Mouse (Mus musculus): ENCODE results near the gene Wwc1. TPM values are rescaled to one million over a fixed set of nuclear protein-coding genes. Genes with fewer than 3 reads are reported as not detected.

Gene Wwc1
- polyA plus RNA-seq, 1 experiment from 2014 or later, result 384 TPM

DNA sequence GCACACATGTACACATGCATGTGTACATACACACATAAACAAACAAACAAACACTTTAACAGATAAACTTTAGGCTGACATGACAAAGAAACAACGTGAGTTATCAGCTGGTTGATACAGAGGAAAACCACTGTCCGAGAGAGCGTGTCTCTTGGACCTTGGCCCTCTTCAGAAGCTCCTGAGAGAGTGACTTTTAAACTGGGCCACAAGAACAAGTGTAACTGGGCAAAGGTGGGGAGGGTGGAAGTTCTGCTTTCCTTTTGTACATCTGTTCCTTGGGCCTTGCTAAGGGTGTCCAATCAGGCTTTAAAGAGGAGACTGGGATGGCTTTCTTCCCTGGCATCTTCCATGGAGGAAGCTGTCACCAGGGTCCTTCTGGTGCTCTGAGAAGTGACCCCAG is 21.1 kb downstream of the Wwc1 start:
- in situ Hi-C loops (cut with MboI; ENCODE audit: low pct_unique_long_range_greater_than_20kb), result no loop called here
- no peaks in the 10 kb centered on the region for H3K27me3 ChIP-seq
- ChIA-PET POLR2A (interaction anchor here (0.9 to 1.6 kb wide), 3 partner anchors 11 to 16 kb away, joined by 3 to 5 read pairs (median 3); no protein-coding TSS in a partner anchor), CTCF (interaction anchor here (0.8 kb wide), 1 partner anchor 17 kb away, joined by 3 read pairs; no protein-coding TSS in a partner anchor)
- ATAC-seq (no peak), DNase-seq (ENCODE audit: low read depth, low spot score) (no peak)
- no peak for TF ChIP-seq CTCF (IDR thresholded peaks at IDR 0.05)

DNA sequence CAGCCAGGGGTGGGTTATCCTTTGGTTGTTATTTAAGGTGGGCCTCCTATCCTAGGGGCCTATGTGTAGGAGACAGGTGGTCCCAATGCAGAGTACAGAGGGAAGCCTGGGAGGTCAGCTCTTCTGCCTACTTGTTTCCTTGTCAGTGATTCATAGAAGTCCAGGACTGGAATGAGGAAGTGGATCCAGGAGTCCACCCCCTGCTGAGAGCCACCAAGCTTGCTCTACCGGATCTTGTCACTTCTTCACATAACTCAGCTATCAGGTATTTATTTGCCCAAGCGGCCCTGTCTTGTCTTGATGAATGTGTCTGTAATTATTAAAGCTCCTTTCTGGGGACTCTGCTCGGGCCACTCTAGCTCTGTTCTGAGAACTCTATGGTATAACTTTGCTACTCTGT is 24.8 kb downstream of the Wwc1 start:
- in situ Hi-C loops (cut with MboI; ENCODE audit: low pct_unique_long_range_greater_than_20kb), result no loop called here
- DNase-seq (ENCODE audit: low read depth, low spot score), result no peak
- no peak for TF ChIP-seq CTCF (IDR thresholded peaks at IDR 0.05)
- CTCF ChIA-PET, result interaction anchor here (1.8 kb wide), 2 partner anchors 10 to 41 kb away, joined by 5 read pairs; no protein-coding TSS in a partner anchor
- no peaks in the 10 kb centered on the region for H3K27me3 ChIP-seq
- POLR2A ChIA-PET, result interaction anchor here (0.8 to 2.4 kb wide), 9 partner anchors 9 to 35 kb away, joined by 3 to 9 read pairs (median 4); no protein-coding TSS in a partner anchor
- peak; percentile 65 for ATAC-seq

DNA sequence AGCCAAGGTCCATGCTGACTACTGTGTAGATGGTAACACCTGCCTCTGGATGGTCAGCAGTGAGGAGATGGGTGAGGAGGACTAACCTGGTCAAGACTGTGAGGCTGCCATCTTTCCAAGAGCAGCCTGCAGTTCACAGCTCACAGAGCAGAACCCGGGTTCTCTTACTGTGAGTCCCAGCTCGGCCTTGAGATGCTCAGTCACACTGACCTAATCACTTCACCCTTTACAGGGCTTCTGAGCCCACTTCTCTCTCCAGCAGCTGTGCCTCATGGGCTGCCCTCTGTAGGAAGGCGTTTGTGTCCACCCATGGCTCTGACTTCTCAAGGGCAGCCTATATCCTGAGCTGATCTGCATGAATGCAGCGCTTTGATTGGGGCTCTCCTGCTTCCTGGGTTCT is 27.1 kb downstream of the Wwc1 start:
- no peak for TF ChIP-seq CTCF (IDR thresholded peaks at IDR 0.05)
- ChIA-PET CTCF (interaction anchor here (0.9 to 2.0 kb wide), 4 partner anchors 11 to 57 kb away, joined by 3 to 7 read pairs (median 3); no protein-coding TSS in a partner anchor), POLR2A (interaction anchor here (0.9 to 2.1 kb wide), 2 partner anchors 20 to 24 kb away, joined by 3 to 6 read pairs; no protein-coding TSS in a partner anchor)
- H3K27me3 ChIP-seq, result no peaks in the 10 kb centered on the region
- DNase-seq (ENCODE audit: low read depth, low spot score), result no peak
- in situ Hi-C loops (cut with MboI; ENCODE audit: low pct_unique_long_range_greater_than_20kb), result no loop called here
- no peak for ATAC-seq

DNA sequence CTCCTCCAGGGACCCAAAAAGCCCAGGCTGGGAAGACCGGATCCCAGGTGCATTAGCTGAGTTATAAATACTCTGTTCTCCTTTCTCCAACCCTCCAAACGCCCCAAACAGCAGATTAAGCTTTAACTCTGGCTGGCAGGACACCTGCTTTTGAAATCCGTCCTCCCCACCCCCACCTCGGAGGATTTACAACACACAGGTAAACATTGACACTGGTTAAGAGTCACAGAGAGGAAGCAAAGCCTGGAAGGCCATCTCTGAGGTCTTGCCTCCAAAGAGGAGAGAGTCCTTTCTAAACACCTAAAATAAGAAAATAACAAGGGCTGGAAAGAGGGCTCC is 28.6 kb downstream of the Wwc1 start:
- no peak for TF ChIP-seq CTCF (IDR thresholded peaks at IDR 0.05)
- H3K27me3 ChIP-seq, result no peaks in the 10 kb centered on the region
- ChIA-PET CTCF (interaction anchor here (5.5 kb wide), 1 partner anchor 26 kb away, joined by 25 read pairs; no protein-coding TSS in a partner anchor), POLR2A (interaction anchor here (0.6 to 4.9 kb wide), 3 partner anchors 17 to 49 kb away, joined by 3 to 41 read pairs (median 4); no protein-coding TSS in a partner anchor)
- no peak for ATAC-seq
- in situ Hi-C loops (cut with MboI; ENCODE audit: low pct_unique_long_range_greater_than_20kb), result no loop called here
- DNase-seq (ENCODE audit: low read depth, low spot score), result no peak

- in situ Hi-C loops (cut with MboI; ENCODE audit: low pct_unique_long_range_greater_than_20kb), result no loop called here
- no peak for TF ChIP-seq CTCF (IDR thresholded peaks at IDR 0.05)
- ATAC-seq (no peak), DNase-seq (ENCODE audit: low read depth, low spot score) (no peak)
- no peaks in the 10 kb centered on the region for H3K27me3 ChIP-seq
- CTCF ChIA-PET, result interaction anchor here (1.2 to 5.5 kb wide), 2 partner anchors 27 to 28 kb away, joined by 3 to 25 read pairs; no protein-coding TSS in a partner anchor
- POLR2A ChIA-PET, result interaction anchor here (0.6 to 4.9 kb wide), 5 partner anchors 13 to 49 kb away, joined by 3 to 41 read pairs (median 4); no protein-coding TSS in a partner anchor
Observed at GRCm38 (mm10) chr11:35951058-35951726, 29.1 kb downstream of the Wwc1 start.

- ChIA-PET CTCF (interaction anchor here (0.9 to 5.5 kb wide), 4 partner anchors 10 to 27 kb away, joined by 3 to 25 read pairs (median 3); no protein-coding TSS in a partner anchor), POLR2A (interaction anchor here (0.6 to 4.9 kb wide), 6 partner anchors 11 to 33 kb away, joined by 3 to 41 read pairs (median 4); no protein-coding TSS in a partner anchor)
- H3K27me3 ChIP-seq, result no peaks in the 10 kb centered on the region
- DNase-seq (ENCODE audit: low read depth, low spot score) (no peak), ATAC-seq (peak; percentile 13)
- in situ Hi-C loops (cut with MboI; ENCODE audit: low pct_unique_long_range_greater_than_20kb), result no loop called here
- TF ChIP-seq CTCF (IDR thresholded peaks at IDR 0.05), result no peak
Observed at GRCm38 (mm10) chr11:35950466-35950865, 29.9 kb downstream of the Wwc1 start.

DNA sequence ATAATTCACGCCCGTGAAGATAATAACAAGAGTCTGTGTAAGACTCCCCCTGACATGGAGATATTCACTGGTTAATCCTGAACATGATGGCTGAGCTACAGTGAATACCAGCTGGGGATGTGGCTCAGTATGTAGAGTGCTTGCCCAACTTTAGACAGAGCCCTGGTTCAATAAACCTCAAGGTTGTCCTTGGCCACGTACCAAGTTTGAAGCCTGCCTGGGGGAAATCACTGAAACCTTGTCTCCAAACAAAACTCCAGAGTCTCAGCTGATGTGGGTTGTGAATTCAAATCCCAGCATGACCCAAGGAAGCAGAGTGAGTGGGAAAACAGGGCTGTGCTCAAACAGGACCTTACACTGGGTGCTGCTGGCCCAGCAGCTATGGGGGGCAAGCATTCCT is 30.3 kb downstream of the Wwc1 start:
- no peak for TF ChIP-seq CTCF (IDR thresholded peaks at IDR 0.05)
- ChIA-PET CTCF (interaction anchor here (0.9 to 5.5 kb wide), 4 partner anchors 9 to 28 kb away, joined by 3 to 25 read pairs (median 3); no protein-coding TSS in a partner anchor), POLR2A (interaction anchor here (0.6 to 4.9 kb wide), 6 partner anchors 11 to 33 kb away, joined by 3 to 41 read pairs (median 4); no protein-coding TSS in a partner anchor)
- peak; percentile 32 for ATAC-seq
- in situ Hi-C loops (cut with MboI; ENCODE audit: low pct_unique_long_range_greater_than_20kb), result no loop called here
- DNase-seq (ENCODE audit: low read depth, low spot score), result no peak
- no peaks in the 10 kb centered on the region for H3K27me3 ChIP-seq

- POLR2A ChIA-PET, result interaction anchor here (0.8 to 4.9 kb wide), 3 partner anchors 9 to 29 kb away, joined by 3 to 41 read pairs (median 9); no protein-coding TSS in a partner anchor
- ATAC-seq (peak; percentile 88), DNase-seq (ENCODE audit: low read depth, low spot score) (no peak)
- no peaks in the 10 kb centered on the region for H3K27me3 ChIP-seq
- no peak for TF ChIP-seq CTCF (IDR thresholded peaks at IDR 0.05)
- CTCF ChIA-PET, result interaction anchor here (0.8 to 5.5 kb wide), 3 partner anchors 13 to 42 kb away, joined by 3 to 25 read pairs (median 3); no protein-coding TSS in a partner anchor
- in situ Hi-C loops (cut with MboI; ENCODE audit: low pct_unique_long_range_greater_than_20kb), result no loop called here
Observed at GRCm38 (mm10) chr11:35948457-35948881, 31.9 kb downstream of the Wwc1 start.

GRCm38 (mm10) chr11:35947944-35948343 is 32.4 kb downstream of the Wwc1 start:
- in situ Hi-C loops (cut with MboI; ENCODE audit: low pct_unique_long_range_greater_than_20kb), result no loop called here
- TF ChIP-seq CTCF (IDR thresholded peaks at IDR 0.05), result no peak
- no peak for ATAC-seq
- POLR2A ChIA-PET, result interaction anchor here (0.8 to 4.9 kb wide), 3 partner anchors 9 to 29 kb away, joined by 3 to 41 read pairs (median 9); no protein-coding TSS in a partner anchor
- no peak for DNase-seq (ENCODE audit: low read depth, low spot score)
- CTCF ChIA-PET, result interaction anchor here (1.1 to 5.5 kb wide), 2 partner anchors 13 to 30 kb away, joined by 3 to 25 read pairs; no protein-coding TSS in a partner anchor
- no peaks in the 10 kb centered on the region for H3K27me3 ChIP-seq

DNA sequence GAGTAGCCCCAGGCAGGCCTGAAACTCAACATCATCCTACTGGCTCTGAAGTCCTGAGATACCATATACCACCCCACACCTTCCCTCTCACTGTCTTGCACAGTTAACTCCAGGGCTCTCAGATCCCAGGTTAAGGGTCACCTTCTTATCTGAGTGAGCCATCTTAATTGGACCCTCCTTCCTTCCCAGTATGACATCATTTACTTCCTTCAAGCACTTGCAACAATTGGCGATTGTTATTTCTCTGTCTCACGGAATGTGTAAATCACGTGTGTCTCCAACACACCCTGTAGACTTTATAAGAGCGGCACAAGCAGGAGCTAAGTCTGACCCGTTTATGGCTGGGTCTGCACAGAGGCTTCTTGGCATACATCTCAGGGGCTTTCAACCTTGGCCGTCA is 35.1 kb downstream of the Wwc1 start:
- H3K27me3 ChIP-seq, result no peaks in the 10 kb centered on the region
- no peak for TF ChIP-seq CTCF (IDR thresholded peaks at IDR 0.05)
- ChIA-PET CTCF (no interaction called here), POLR2A (no interaction called here)
- no peak for DNase-seq (ENCODE audit: low read depth, low spot score)
- in situ Hi-C loops (cut with MboI; ENCODE audit: low pct_unique_long_range_greater_than_20kb), result no loop called here
- no peak for ATAC-seq

Measured in Patski (cell line).